Mouse (Mus musculus) liver, postnatal 0 days (tissue): ENCODE measurements at regions not wholly inside any gene's neighbourhood (a gene's known extent, or its start where the extent isn't known, plus 50 kb on each side); places are given as distances from the start of the nearest gene placed in this dataset.

Experiments used
- CTCF ChIP-seq: sonication (generic); IDR thresholded peaks from 2 replicates; pipeline ENCODE4 v1.5.1; 2016; ENCODE audit warnings: antibody characterized with exemption, low read depth
- EP300 ChIP-seq: IDR thresholded peaks from 2 replicates; pipeline ENCODE4 v1.6.1; 2016; ENCODE audit warnings: antibody characterized with exemption, low read depth, mild to moderate bottlenecking

- no peak for TF ChIP-seq CTCF
- TF ChIP-seq EP300, result no peak
Measured at GRCm38 (mm10) chr2:78053910-78054309, 107.7 kb upstream of the Cwc22 start.
